Mouse (Mus musculus): ENCODE measurements around the gene Smagp. TPM values are rescaled to one million over a fixed set of nuclear protein-coding genes. Genes with fewer than 3 reads are reported as not detected.

The Smagp gene
- total and polyA plus RNA-seq, 3 experiments: 0.55 to 7.0 (median 3.2) TPM

DNA sequence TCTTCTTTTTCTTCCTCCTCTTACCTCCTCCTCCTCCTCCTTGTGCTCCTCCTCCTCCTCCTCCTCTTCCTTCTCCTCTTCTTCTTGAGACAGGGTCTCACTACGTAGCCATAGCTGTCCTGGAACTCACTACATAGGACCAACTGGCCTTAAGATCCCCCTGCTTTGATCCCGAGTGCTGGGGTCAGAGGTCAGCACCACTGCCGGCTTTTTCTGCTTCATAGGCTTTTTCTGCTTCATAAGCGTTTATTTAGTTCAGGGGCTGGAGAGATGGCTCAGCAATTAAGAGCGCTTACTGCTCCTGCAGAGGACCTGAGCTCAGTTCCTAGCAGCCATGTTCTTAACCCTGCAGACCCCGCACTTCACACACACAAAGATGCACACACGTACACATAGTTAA is 45.0 kb upstream of the Smagp start:
- DNase-seq (ENCODE audit: extremely low read depth): no peak
- in situ Hi-C loops (cut with MboI; ENCODE audit: low pct_ligation_motif_present, low pct_unique_long_range_greater_than_20kb, low sequenced_read_pairs): no loop called here
- H3K4me2 ChIP-seq (ENCODE audit: insufficient read depth, low read depth, poor library complexity, severe bottlenecking): no peak overlapping the region
- dilution Hi-C loops (cut with MboI; ENCODE audit: extremely low pct_ligation_motif_present, extremely low pct_unique_long_range_greater_than_20kb, low sequenced_read_pairs): no loop called here
- H3K36me3 ChIP-seq (replicated peaks in 1 of 2; ENCODE audit: control insufficient read depth in 1 of 2, insufficient read depth in 1 of 2, low read length in 1 of 2): peaks cover 0 to 2% of the 10 kb centered on the region in 2 experiments
- no peak overlapping the region for H3K4me3 ChIP-seq (replicated peaks in 1 of 3; ENCODE audit: low read depth in 2 of 3, low read length in 2 of 3, poor library complexity in 1 of 3)
- TF ChIP-seq CHD2 (IDR thresholded peaks at IDR 0.05; ENCODE audit: low read length) (no peak), USF1 (IDR thresholded peaks at IDR 0.05; ENCODE audit: low read depth, low read length) (no peak), MAZ (IDR thresholded peaks at IDR 0.05; ENCODE audit: low read depth, low read length) (no peak), E2F4 (IDR thresholded peaks at IDR 0.05; ENCODE audit: insufficient replicate concordance, low read depth, low read length) (no peak), MAX (IDR thresholded peaks at IDR 0.05; ENCODE audit: low read length) (no peak), USF2 (conservative IDR thresholded peaks at IDR 0.05; ENCODE audit: low read depth, low read length) (no peak), ETS1 (conservative IDR thresholded peaks at IDR 0.05; ENCODE audit: low read depth, low read length) (no peak), JUN (IDR thresholded peaks at IDR 0.05; ENCODE audit: insufficient read depth, low read depth, low read length) (no peak), CTCF (conservative IDR thresholded peaks at IDR 0.05 in 1 of 2, IDR thresholded peaks at IDR 0.05 in 1 of 2; ENCODE audit: low read depth in 2 of 2, low read length in 2 of 2) (no peak), TBP (conservative IDR thresholded peaks at IDR 0.05; ENCODE audit: low read depth, low read length) (no peak), ZKSCAN1 (IDR thresholded peaks at IDR 0.05; ENCODE audit: borderline replicate concordance, low read depth, low read length) (no peak), SIN3A (IDR thresholded peaks at IDR 0.05; ENCODE audit: low read length) (no peak), EP300 (IDR thresholded peaks at IDR 0.05; ENCODE audit: low read length) (no peak), BHLHE40 (IDR thresholded peaks at IDR 0.05; ENCODE audit: low read depth, low read length) (no peak), ZMIZ1 (IDR thresholded peaks at IDR 0.05; ENCODE audit: low read depth, low read length) (no peak), JUND (conservative IDR thresholded peaks at IDR 0.05; ENCODE audit: low read depth, low read length) (no peak), TCF12 (IDR thresholded peaks at IDR 0.05; ENCODE audit: low read depth, low read length) (no peak), POLR2A (IDR thresholded peaks at IDR 0.05; ENCODE audit: low read depth, low read length) (no peak), ZNF384 (IDR thresholded peaks at IDR 0.05; ENCODE audit: low read depth, low read length) (no peak), MEF2A (IDR thresholded peaks at IDR 0.05; ENCODE audit: borderline replicate concordance, low read depth, low read length) (no peak)
- H3K9me3 ChIP-seq (replicated peaks; ENCODE audit: low read length): no peaks in the 10 kb centered on the region
- no peaks in the 10 kb centered on the region for H3K79me2 ChIP-seq (replicated peaks; ENCODE audit: control insufficient read depth, extremely low read depth, insufficient read depth, poor library complexity, severe bottlenecking)
- H3K4me1 ChIP-seq (ENCODE audit: control insufficient read depth in 1 of 2, insufficient read depth in 2 of 2): peaks cover 5 to 6% of the 10 kb centered on the region in 2 experiments
- no peak overlapping the region for H3K9ac ChIP-seq (ENCODE audit: insufficient read depth, low read depth)
- H3K27me3 ChIP-seq (replicated peaks): no peaks in the 10 kb centered on the region
- no peak overlapping the region for H3K27ac ChIP-seq (ENCODE audit: insufficient read depth, low read depth)

DNA sequence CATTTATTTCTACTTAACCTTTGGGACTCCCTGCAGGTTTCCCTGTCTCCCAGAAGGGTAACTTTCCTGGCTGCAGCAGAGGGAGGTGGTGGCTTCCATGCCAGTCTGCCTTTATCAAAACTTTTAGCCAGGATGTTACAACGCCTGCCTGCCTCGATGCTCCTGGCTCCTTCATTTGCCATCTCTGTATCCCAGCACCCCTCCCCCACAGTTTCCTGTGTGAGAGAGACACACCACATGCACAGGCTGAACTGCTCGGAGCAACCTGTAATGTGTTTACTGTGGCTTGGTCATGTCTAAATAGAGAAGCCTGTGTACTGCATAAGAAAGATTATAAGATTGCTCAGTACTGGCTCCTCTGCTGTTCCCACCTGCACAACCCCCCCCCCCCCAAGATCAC is 43.6 kb upstream of the Smagp start:
- Histone ChIP-seq H3K27ac (ENCODE audit: insufficient read depth, low read depth) (no peak overlapping the region), H3K4me2 (ENCODE audit: insufficient read depth, low read depth, poor library complexity, severe bottlenecking) (no peak overlapping the region), H3K4me3 (replicated peaks in 1 of 3; ENCODE audit: low read depth in 2 of 3, low read length in 2 of 3, poor library complexity in 1 of 3) (no peak overlapping the region), H3K4me1 (ENCODE audit: control insufficient read depth in 1 of 2, insufficient read depth in 2 of 2) (peaks cover 0 to 8% of the 10 kb centered on the region in 2 experiments; a peak in 2 of 4 replicates), H3K79me2 (replicated peaks; ENCODE audit: control insufficient read depth, extremely low read depth, insufficient read depth, poor library complexity, severe bottlenecking) (no peaks in the 10 kb centered on the region), H3K9me3 (replicated peaks; ENCODE audit: low read length) (no peaks in the 10 kb centered on the region), H3K27me3 (replicated peaks) (no peaks in the 10 kb centered on the region), H3K9ac (ENCODE audit: insufficient read depth, low read depth) (no peak overlapping the region), H3K36me3 (replicated peaks in 1 of 2; ENCODE audit: control insufficient read depth in 1 of 2, insufficient read depth in 1 of 2, low read length in 1 of 2) (peaks cover 0 to 2% of the 10 kb centered on the region in 2 experiments)
- DNase-seq (ENCODE audit: extremely low read depth): no peak
- in situ Hi-C loops (cut with MboI; ENCODE audit: low pct_ligation_motif_present, low pct_unique_long_range_greater_than_20kb, low sequenced_read_pairs) (no loop called here), dilution Hi-C loops (cut with MboI; ENCODE audit: extremely low pct_ligation_motif_present, extremely low pct_unique_long_range_greater_than_20kb, low sequenced_read_pairs) (no loop called here)
- TF ChIP-seq CTCF (conservative IDR thresholded peaks at IDR 0.05 in 1 of 2, IDR thresholded peaks at IDR 0.05 in 1 of 2; ENCODE audit: low read depth in 2 of 2, low read length in 2 of 2): no peak
- TF ChIP-seq TCF12 (IDR thresholded peaks at IDR 0.05; ENCODE audit: low read depth, low read length): no peak
- TF ChIP-seq USF2 (conservative IDR thresholded peaks at IDR 0.05; ENCODE audit: low read depth, low read length): no peak
- TF ChIP-seq E2F4 (IDR thresholded peaks at IDR 0.05; ENCODE audit: insufficient replicate concordance, low read depth, low read length): no peak
- TF ChIP-seq SMC3 (IDR thresholded peaks at IDR 0.05; ENCODE audit: low read depth, low read length): no peak
- no peak for TF ChIP-seq RAD21 (IDR thresholded peaks at IDR 0.05; ENCODE audit: low read depth, low read length)
- TF ChIP-seq IRF4 (IDR thresholded peaks at IDR 0.05; ENCODE audit: low read depth, low read length): no peak
- no peak for TF ChIP-seq MYC (IDR thresholded peaks at IDR 0.05; ENCODE audit: low read depth, low read length)
- no peak for TF ChIP-seq ELF1 (IDR thresholded peaks at IDR 0.05; ENCODE audit: low read depth, low read length)
